Mouse (Mus musculus) ES-Bruce4 (cell line): ENCODE results near the gene Nop9. TPM values are rescaled to one million over a fixed set of nuclear protein-coding genes. Genes with fewer than 3 reads are reported as not detected.

Experiments
- H3K27ac ChIP-seq: 2 replicates; pipeline ENCODE4 v1.5.1; 2012; ENCODE audit warnings: low read length, inconsistent platforms; ENCODE audit not compliant: insufficient read depth
- H3K27me3 ChIP-seq: 2 replicates; pipeline ENCODE4 v1.6.1; 2012; ENCODE audit warnings: mild to moderate bottlenecking, low read length, inconsistent platforms; ENCODE audit not compliant: control insufficient read depth, poor library complexity, insufficient read depth, severe bottlenecking
- H3K36me3 ChIP-seq: 2 replicates; pipeline ENCODE4 v1.6.1; 2012; ENCODE audit warnings: inconsistent platforms, mild to moderate bottlenecking, low read length, moderate library complexity; ENCODE audit not compliant: control insufficient read depth, poor library complexity, insufficient read depth, severe bottlenecking
- H3K4me1 ChIP-seq: one replicate; pipeline ENCODE4 v1.8.1; 2011; ENCODE audit warnings: low read length; ENCODE audit not compliant: control insufficient read depth, insufficient read depth
- H3K4me3 ChIP-seq: 2 replicates; pipeline ENCODE4 v1.5.1; 2011; ENCODE audit warnings: low read depth, mild to moderate bottlenecking, low read length
- H3K9ac ChIP-seq: 2 replicates; pipeline ENCODE4 v1.6.1; 2012; ENCODE audit warnings: low read depth, mild to moderate bottlenecking, inconsistent platforms; ENCODE audit not compliant: poor library complexity, severe bottlenecking
- H3K9me3 ChIP-seq: replicated peaks from 2 replicates; pipeline ENCODE4 v1.6.1; 2012; ENCODE audit warnings: mild to moderate bottlenecking, low read length, inconsistent platforms; ENCODE audit not compliant: control insufficient read depth, poor library complexity, insufficient read depth, severe bottlenecking
- CTCF ChIP-seq: IDR thresholded peaks from one replicate; pipeline ENCODE4 v1.8.1; 2011; ENCODE audit warnings: low read depth, low read length
- EP300 ChIP-seq: IDR thresholded peaks from 2 replicates; pipeline ENCODE4 v1.6.1; 2011; ENCODE audit warnings: low read depth, low read length; ENCODE audit not compliant: insufficient read depth
- POLR2A ChIP-seq: IDR thresholded peaks from one replicate; pipeline ENCODE4 v1.8.1; 2011; ENCODE audit warnings: low read length; ENCODE audit not compliant: insufficient read depth
- polyA plus RNA-seq: library from polyadenylated mRNA; stranded (reverse); fragments of >200 nt; gene quantifications from 2 replicates; pipeline ENCODE4 v1.2.4, GENCODE M21; 2011; ENCODE audit warnings: low read depth; ENCODE audit not compliant: missing spikeins, insufficient read depth, insufficient read length

Gene Nop9
- 56.2 and 59.8 TPM in 2 replicates for polyA plus RNA-seq

DNA sequence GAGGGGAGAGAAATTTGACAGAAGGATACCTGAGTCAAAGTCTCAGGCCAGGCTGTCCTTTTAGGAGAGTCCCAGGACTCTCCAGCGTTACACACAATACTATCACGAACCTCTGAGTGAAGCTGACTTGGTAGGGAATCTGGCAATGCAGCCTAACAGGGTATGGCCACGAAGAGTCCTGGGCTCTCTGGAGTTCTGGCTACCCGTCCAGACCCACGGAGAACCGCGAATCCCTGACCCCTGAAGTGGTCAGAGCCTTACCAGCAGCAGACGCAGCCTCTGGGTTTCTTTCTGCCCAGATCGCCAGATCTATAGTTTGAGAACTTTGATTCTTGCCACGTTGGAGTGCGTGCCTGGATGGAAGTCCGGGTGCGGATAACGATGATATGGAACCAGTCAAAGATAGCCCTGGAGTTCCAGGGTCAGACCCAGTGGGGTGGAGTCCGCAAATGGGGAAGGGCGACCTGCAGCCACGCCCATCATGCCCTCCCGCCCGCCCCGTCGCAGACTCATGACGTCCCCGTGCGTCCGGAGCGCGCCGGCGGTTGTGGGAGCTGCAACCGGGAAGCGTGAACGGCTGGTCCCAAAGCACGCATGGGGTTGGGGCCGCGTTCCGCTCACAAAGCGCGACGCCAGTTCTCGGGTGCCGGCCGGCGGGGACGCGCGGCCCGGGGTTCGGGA, at the start of gene Nop9, which contains the start of gene Dhrs1:
Gene Nop9, plus strand, starts transcription at position 514 of the 681 bp plus-strand sequence.
Gene Dhrs1, minus strand, starts transcription at position 511 of the 681 bp plus-strand sequence.
- Histone ChIP-seq H3K36me3 (peaks cover 19% of the 10 kb centered on the region), H3K9ac (peak within 1 kb of the TSS; percentile 58), H3K27me3 (no peaks in the 10 kb centered on the region), H3K4me1 (no peaks in the 10 kb centered on the region), H3K9me3 (no peaks in the 10 kb centered on the region), H3K27ac (no peak within 1 kb of the TSS), H3K4me3 (peak within 1 kb of the TSS; percentile 91)
- TF ChIP-seq CTCF (no peak), EP300 (no peak), POLR2A (peak; percentile 39)

DNA sequence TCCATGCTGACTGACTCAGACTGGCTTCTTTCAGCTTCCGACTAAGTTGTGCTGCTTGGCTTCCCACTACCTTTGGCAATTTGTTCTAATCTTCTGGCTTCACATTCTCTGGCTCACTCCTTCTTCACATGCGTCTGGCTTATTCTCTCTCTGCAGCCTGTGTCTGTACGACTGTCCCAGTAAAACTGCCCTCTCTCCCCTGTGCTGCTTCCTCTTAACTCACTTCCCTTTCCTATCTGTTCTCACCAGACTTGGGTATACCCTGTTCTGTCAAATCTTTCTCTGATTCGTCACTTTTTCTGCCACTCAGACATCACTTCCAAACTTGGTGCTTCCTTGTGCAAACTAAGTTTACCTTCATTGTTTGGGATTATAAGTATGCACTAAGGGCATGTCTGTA, 48.3 kb upstream of the Nop9 start:
- H3K9me3 ChIP-seq: peaks cover 2% of the 10 kb centered on the region; the same call in 1 of the 2 replicates
- no peak overlapping the region for H3K27ac ChIP-seq
- no peaks in the 10 kb centered on the region for H3K36me3 ChIP-seq
- no peak for TF ChIP-seq EP300
- no peak for TF ChIP-seq CTCF
- TF ChIP-seq POLR2A: no peak
- no peak overlapping the region for H3K9ac ChIP-seq
- no peaks in the 10 kb centered on the region for H3K4me1 ChIP-seq
- no peaks in the 10 kb centered on the region for H3K27me3 ChIP-seq
- no peak overlapping the region for H3K4me3 ChIP-seq

GRCm38 (mm10) chr14:55701131-55701530, 44.4 kb upstream of the Nop9 start:
- Histone ChIP-seq H3K4me1 (no peaks in the 10 kb centered on the region), H3K27me3 (no peaks in the 10 kb centered on the region), H3K9me3 (no peaks in the 10 kb centered on the region), H3K4me3 (no peak overlapping the region), H3K27ac (no peak overlapping the region), H3K36me3 (peaks cover 3% of the 10 kb centered on the region; the same call in 1 of the 2 replicates), H3K9ac (no peak overlapping the region)
- TF ChIP-seq CTCF: no peak
- no peak for TF ChIP-seq POLR2A
- TF ChIP-seq EP300: no peak

- Histone ChIP-seq H3K27me3 (no peaks in the 10 kb centered on the region), H3K9ac (no peak overlapping the region), H3K27ac (no peak overlapping the region), H3K4me3 (no peak overlapping the region), H3K36me3 (peaks cover 3% of the 10 kb centered on the region; the same call in 1 of the 2 replicates), H3K4me1 (no peaks in the 10 kb centered on the region), H3K9me3 (no peaks in the 10 kb centered on the region)
- no peak for TF ChIP-seq POLR2A
- no peak for TF ChIP-seq EP300
- no peak for TF ChIP-seq CTCF
Observed at GRCm38 (mm10) chr14:55702761-55703160, 42.7 kb upstream of the Nop9 start.

GRCm38 (mm10) chr14:55706051-55706600, 39.4 kb upstream of the Nop9 start:
- Histone ChIP-seq H3K4me1 (peaks cover 14% of the 10 kb centered on the region), H3K27me3 (no peaks in the 10 kb centered on the region), H3K9me3 (no peaks in the 10 kb centered on the region), H3K27ac (no peak overlapping the region), H3K36me3 (peaks cover 3% of the 10 kb centered on the region; the same call in 1 of the 2 replicates), H3K9ac (no peak overlapping the region), H3K4me3 (no peak overlapping the region)
- TF ChIP-seq CTCF (no peak), POLR2A (no peak), EP300 (no peak)

DNA sequence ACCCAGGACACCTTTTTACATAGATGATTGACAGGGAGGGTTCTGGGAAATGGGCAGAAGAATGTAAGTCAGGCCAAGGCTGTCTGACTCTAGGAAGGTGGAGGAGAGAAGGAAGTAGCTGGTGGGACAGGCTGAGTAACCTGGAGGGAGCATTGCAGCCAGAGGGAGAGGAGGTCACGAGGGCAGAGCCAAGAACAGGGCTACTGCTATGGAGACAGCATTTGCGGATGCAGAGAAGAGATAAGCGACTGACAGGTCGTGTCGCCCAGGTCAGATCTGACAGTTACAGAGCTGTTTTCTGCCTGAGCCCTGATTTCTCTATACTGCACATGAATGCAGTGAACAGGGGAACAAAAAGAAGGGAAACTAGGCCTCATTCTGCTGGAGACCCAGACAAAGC, 38.1 kb upstream of the Nop9 start:
- H3K4me3 ChIP-seq: no peak overlapping the region
- H3K4me1 ChIP-seq: peaks cover 16% of the 10 kb centered on the region
- TF ChIP-seq POLR2A: no peak
- no peak for TF ChIP-seq EP300
- TF ChIP-seq CTCF: no peak
- no peaks in the 10 kb centered on the region for H3K27me3 ChIP-seq
- H3K9me3 ChIP-seq: no peaks in the 10 kb centered on the region
- no peak overlapping the region for H3K27ac ChIP-seq
- no peak overlapping the region for H3K9ac ChIP-seq
- peaks cover 3% of the 10 kb centered on the region; the same call in 1 of the 2 replicates for H3K36me3 ChIP-seq
